Mouse (Mus musculus) hindbrain, embryonic 14.5 days (tissue): Measurements from ENCODE around the gene Scarf2. TPM values are rescaled to one million over a fixed set of nuclear protein-coding genes. Genes with fewer than 3 reads are reported as not detected.

ENCODE experiments used
- ATAC-seq: fragments of 200-750 bp; cut with Nextera tagmentation; 2 replicates; pipeline ENCODE4 v1.8.0; 2017; ENCODE audit warnings: moderate number of reproducible peaks, mild to moderate bottlenecking, moderate TSS enrichment, moderate library complexity; ENCODE audit not compliant: low FRiP score
- DNase-seq: peaks from one replicate; pipeline ENCODE4 v3.0.0-alpha.2; 2015; ENCODE audit warnings: low spot score
- H3K27ac ChIP-seq: fragments of 300-500 bp; sonication (generic); 2 replicates; pipeline ENCODE4 v1.5.1; 2014; ENCODE audit warnings: mild to moderate bottlenecking, moderate library complexity
- H3K27me3 ChIP-seq: fragments of 300-500 bp; sonication (generic); 2 replicates; pipeline ENCODE4 v1.6.1; 2014; ENCODE audit warnings: mild to moderate bottlenecking, low read length, mixed read lengths; ENCODE audit not compliant: control insufficient read depth, insufficient read depth
- H3K36me3 ChIP-seq: fragments of 300-500 bp; sonication (generic); replicated peaks from 2 replicates; pipeline ENCODE4 v1.6.1; 2014; ENCODE audit not compliant: control insufficient read depth, insufficient read depth
- H3K4me1 ChIP-seq: fragments of 300-500 bp; sonication (generic); replicated peaks from 2 replicates; pipeline ENCODE4 v1.6.1; 2014; ENCODE audit warnings: antibody characterized with exemption, low read length, mixed read lengths; ENCODE audit not compliant: control insufficient read depth, insufficient read depth
- H3K4me2 ChIP-seq: fragments of 300-500 bp; sonication (generic); replicated peaks from 2 replicates; pipeline ENCODE4 v1.6.1; 2014; ENCODE audit warnings: mild to moderate bottlenecking, moderate library complexity
- H3K4me3 ChIP-seq: fragments of 300-500 bp; sonication (generic); replicated peaks from 2 replicates; pipeline ENCODE4 v1.5.1; 2014; ENCODE audit warnings: mild to moderate bottlenecking, low read length
- H3K9ac ChIP-seq: fragments of 300-500 bp; sonication (generic); 2 replicates; pipeline ENCODE4 v1.6.1; 2014
- H3K9me3 ChIP-seq: fragments of 300-500 bp; sonication (generic); 2 replicates; pipeline ENCODE4 v1.6.1; 2016; ENCODE audit warnings: low read length; ENCODE audit not compliant: control insufficient read depth
- WGBS: fragments of 180-500 bp; shearing (Covaris S2); extraction: QIAGEN DNeasy Blood & Tissue Kit; methylation state at CpG from one replicate; pipeline ENCODE4 v1.1.7; 2014; 5-methylcytosine and 5-hydroxymethylcytosine counted together
- polyA plus RNA-seq: library from polyadenylated mRNA; unstranded; fragments of >200 nt; fragmentation: Nextera tagmentation; extraction: Ambion mirVana; gene quantifications from 2 replicates; pipeline ENCODE4 v1.2.1, GENCODE M21; 2014

The Scarf2 gene
- 2.9 and 3.4 TPM in 2 replicates for polyA plus RNA-seq

- ATAC-seq = peak; percentile 21; the same call in 1 of the 2 replicates
- Histone ChIP-seq H3K27ac (no peak within 1 kb of the TSS), H3K9me3 (no peaks in the 10 kb centered on the region), H3K4me3 (peak within 1 kb of the TSS; percentile 46), H3K4me1 (0 out of 2 replicates have a peak, but pooled peaks cover 9% of the 10 kb centered on the region), H3K36me3 (peaks cover 14% of the 10 kb centered on the region), H3K9ac (peak within 1 kb of the TSS; percentile 61), H3K4me2 (peak within 1 kb of the TSS; percentile 79), H3K27me3 (peaks cover 68% of the 10 kb centered on the region)
- 1% methylated on average over 56 of the region's 81 CpGs for WGBS
- no peak for DNase-seq
Observed at GRCm38 (mm10) chr16:17796971-17797811, at the start of gene Scarf2. Gene Scarf2 (plus strand): TSS chr16:17797282.

DNA sequence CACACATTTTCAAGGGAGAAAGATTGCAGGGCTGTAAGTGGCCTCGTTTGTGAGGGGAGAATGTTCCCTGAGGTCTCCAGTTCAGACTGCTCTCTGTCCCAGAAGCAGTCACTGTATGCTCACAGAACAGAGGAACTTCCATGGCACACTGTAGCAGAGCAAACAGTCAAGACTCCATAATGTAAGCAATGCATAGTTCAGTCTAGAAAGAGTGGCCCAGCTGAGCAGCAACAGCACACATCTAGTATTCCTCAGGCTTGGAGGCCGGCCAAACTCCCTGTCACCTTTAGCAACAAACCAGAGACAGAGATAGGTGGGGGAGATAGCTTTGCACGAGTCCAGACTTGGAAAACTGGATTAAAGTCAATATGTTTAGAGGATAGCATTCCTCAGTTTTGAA, 44.1 kb upstream of the Scarf2 start:
- Histone ChIP-seq H3K27me3 (0 out of 2 replicates have a peak, but pooled peaks cover 6% of the 10 kb centered on the region), H3K4me3 (no peak overlapping the region), H3K4me2 (no peak overlapping the region), H3K4me1 (no peaks in the 10 kb centered on the region), H3K36me3 (no peaks in the 10 kb centered on the region), H3K9ac (no peak overlapping the region), H3K27ac (no peak overlapping the region), H3K9me3 (no peaks in the 10 kb centered on the region)
- no peak for DNase-seq
- WGBS = 37% methylated on average over 3 of the region's 3 CpGs
- ATAC-seq = no peak

DNA sequence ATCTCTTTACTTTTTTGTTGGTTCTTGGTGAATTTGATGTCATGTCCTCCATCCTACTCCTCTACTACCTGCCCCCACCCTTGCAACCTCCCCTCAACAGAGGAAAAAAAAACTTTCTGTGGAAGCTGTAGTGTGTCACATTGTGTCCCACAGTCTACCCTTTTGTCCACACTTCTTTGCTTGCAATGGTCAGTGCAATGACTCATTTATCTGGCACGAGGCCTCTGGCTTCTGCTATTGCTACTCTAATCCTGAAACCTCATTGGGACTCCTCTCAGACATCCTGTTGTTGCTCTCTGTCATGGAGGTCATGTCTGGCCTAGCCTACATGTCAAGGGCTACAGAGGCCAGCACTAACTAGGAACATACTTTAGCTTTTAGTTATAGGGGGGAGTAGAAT, 43.4 kb upstream of the Scarf2 start:
- no peaks in the 10 kb centered on the region for H3K9me3 ChIP-seq
- no peak for DNase-seq
- no peak overlapping the region for H3K4me3 ChIP-seq
- no peak overlapping the region for H3K4me2 ChIP-seq
- no peak overlapping the region for H3K9ac ChIP-seq
- WGBS = 46% methylated on average over 1 of the region's 1 CpGs
- 0 out of 2 replicates have a peak, but pooled peaks cover 6% of the 10 kb centered on the region for H3K27me3 ChIP-seq
- H3K4me1 ChIP-seq = no peaks in the 10 kb centered on the region; the same call in 1 of the 2 replicates
- no peak overlapping the region for H3K27ac ChIP-seq
- no peak for ATAC-seq
- H3K36me3 ChIP-seq = no peaks in the 10 kb centered on the region

DNA sequence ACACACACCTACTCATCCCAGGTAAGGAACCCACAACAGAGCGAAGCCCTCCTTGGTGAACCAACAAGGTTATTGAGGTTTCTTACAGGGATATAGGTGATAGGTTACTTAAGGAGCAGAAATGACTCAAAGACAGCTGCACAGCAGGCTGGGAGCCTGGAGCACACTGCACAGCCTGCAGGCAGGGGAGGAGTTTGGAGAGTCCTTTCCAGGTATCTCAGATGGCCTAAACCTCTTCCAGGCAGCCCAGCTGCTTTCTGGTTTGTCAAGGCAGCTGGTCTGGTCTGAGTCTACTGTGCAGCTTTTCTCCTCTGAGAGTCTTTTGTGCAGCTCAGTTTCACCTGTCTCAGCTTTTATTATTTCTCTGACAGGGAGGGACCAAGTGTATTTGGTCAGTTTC, 39.3 kb upstream of the Scarf2 start:
- peaks cover 11% of the 10 kb centered on the region for H3K4me1 ChIP-seq
- 93% methylated on average over 1 of the region's 1 CpGs for WGBS
- no peak for DNase-seq

DNA sequence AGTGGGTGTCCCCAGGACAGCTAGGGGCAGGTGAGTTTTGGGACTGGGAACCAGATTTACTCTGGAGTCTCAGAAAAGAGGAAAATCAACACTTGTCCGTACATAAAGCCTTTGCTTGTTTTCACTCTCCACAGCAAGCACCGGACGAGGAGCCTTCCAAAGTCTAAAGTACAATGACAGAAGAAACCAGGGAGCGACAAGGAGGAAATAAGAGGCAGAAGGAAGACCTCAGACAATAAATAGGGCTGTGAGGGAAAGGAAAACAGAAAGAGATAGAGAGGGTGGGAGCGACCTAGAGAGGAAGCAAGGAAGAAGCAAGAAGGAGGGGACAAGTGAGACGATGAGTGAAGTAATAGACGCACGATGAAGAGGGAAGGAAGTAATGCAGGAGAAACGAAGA, 38.2 kb upstream of the Scarf2 start:
- 0 out of 2 replicates have a peak, but pooled peaks cover 6% of the 10 kb centered on the region for H3K27me3 ChIP-seq
- peak overlapping the region; percentile 85 for H3K9ac ChIP-seq
- peak overlapping the region; percentile 75 for H3K4me2 ChIP-seq
- WGBS = 58% methylated on average over 9 of the region's 9 CpGs
- DNase-seq (no peak), ATAC-seq (no peak)
- 0 out of 2 replicates have a peak, but pooled peaks cover under 1% of the 10 kb centered on the region for H3K36me3 ChIP-seq
- H3K9me3 ChIP-seq = no peaks in the 10 kb centered on the region
- peak overlapping the region; percentile 56 for H3K4me3 ChIP-seq
- H3K27ac ChIP-seq = peak overlapping the region; percentile 62; the same call in 1 of the 2 replicates
- peaks cover 11% of the 10 kb centered on the region for H3K4me1 ChIP-seq

More for the DNA sequence above, 39.3 kb upstream of the Scarf2 start:
- Histone ChIP-seq H3K27ac (no peak overlapping the region), H3K27me3 (0 out of 2 replicates have a peak, but pooled peaks cover 6% of the 10 kb centered on the region), H3K36me3 (no peaks in the 10 kb centered on the region), H3K4me3 (no peak overlapping the region), H3K9ac (no peak overlapping the region), H3K4me2 (no peak overlapping the region), H3K9me3 (no peaks in the 10 kb centered on the region)
- ATAC-seq = no peak

DNA sequence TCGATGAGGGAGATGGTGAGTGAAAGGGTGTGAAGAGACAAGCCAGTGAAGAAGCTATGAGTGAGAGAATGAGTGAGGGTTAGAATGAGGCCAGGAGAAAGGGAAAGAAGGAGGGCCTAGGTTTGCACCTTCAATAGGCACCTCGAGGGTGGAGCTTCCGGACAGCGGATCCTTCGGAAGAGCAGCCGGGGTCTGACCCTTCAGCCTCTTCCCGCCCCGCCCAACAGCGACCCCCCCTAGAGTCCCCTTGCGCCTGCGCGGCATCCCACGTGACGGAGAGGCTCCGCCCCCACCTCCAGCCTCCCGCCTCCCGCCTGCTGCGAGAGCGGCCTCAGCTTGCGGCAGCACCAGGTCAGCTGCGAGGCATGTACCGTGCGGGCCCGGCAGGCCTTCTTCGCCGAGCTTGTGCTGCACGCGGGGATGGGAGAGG, 37.7 kb upstream of the Scarf2 start, which contains the start of gene Klhl22:
Gene Klhl22 (plus strand): TSS at position 275 of the 430 bp plus-strand sequence.
- 0 out of 2 replicates have a peak, but pooled peaks cover 6% of the 10 kb centered on the region for H3K27me3 ChIP-seq
- ATAC-seq (peak; percentile 93), DNase-seq (peak; percentile 94)
- peaks cover 5% of the 10 kb centered on the region; the same call in 1 of the 2 replicates for H3K36me3 ChIP-seq
- peak within 1 kb of the TSS; percentile 85 for H3K9ac ChIP-seq
- H3K4me2 ChIP-seq = peak within 1 kb of the TSS; percentile 75
- peak within 1 kb of the TSS; percentile 56 for H3K4me3 ChIP-seq
- peaks cover 14% of the 10 kb centered on the region for H3K4me1 ChIP-seq
- 2% methylated on average over 22 of the region's 28 CpGs for WGBS
- peak within 1 kb of the TSS; percentile 64 for H3K27ac ChIP-seq
- no peaks in the 10 kb centered on the region for H3K9me3 ChIP-seq

- ATAC-seq = peak; percentile 74
- H3K4me1 ChIP-seq = peaks cover 17% of the 10 kb centered on the region
- H3K4me2 ChIP-seq = peak overlapping the region; percentile 75
- H3K4me3 ChIP-seq = peak overlapping the region; percentile 56
- 0 out of 2 replicates have a peak, but pooled peaks cover 6% of the 10 kb centered on the region for H3K27me3 ChIP-seq
- 1% methylated on average over 54 of the region's 54 CpGs for WGBS
- peak overlapping the region; percentile 85 for H3K9ac ChIP-seq
- H3K36me3 ChIP-seq = peaks cover 10% of the 10 kb centered on the region
- H3K27ac ChIP-seq = peak overlapping the region; percentile 64
- peak; percentile 44 for DNase-seq
- H3K9me3 ChIP-seq = no peaks in the 10 kb centered on the region
Observed at GRCm38 (mm10) chr16:17759813-17760321, 37.2 kb upstream of the Scarf2 start.

- 34% methylated on average over 8 of the region's 8 CpGs for WGBS
- peaks cover 17% of the 10 kb centered on the region for H3K4me1 ChIP-seq
- ATAC-seq (no peak), DNase-seq (peak; percentile 37)
- peak overlapping the region; percentile 75 for H3K4me2 ChIP-seq
- peak overlapping the region; percentile 56 for H3K4me3 ChIP-seq
- 0 out of 2 replicates have a peak, but pooled peaks cover 6% of the 10 kb centered on the region for H3K27me3 ChIP-seq
- H3K9ac ChIP-seq = peak overlapping the region; percentile 85; the same call in 1 of the 2 replicates
- peaks cover 18% of the 10 kb centered on the region for H3K36me3 ChIP-seq
- no peak overlapping the region for H3K27ac ChIP-seq
- no peaks in the 10 kb centered on the region for H3K9me3 ChIP-seq
Observed at GRCm38 (mm10) chr16:17760657-17761056, 36.4 kb upstream of the Scarf2 start.

GRCm38 (mm10) chr16:17761074-17761473, 36.0 kb upstream of the Scarf2 start:
- Histone ChIP-seq H3K9ac (no peak overlapping the region), H3K27ac (no peak overlapping the region), H3K36me3 (peaks cover 19% of the 10 kb centered on the region), H3K4me3 (peak overlapping the region; percentile 56; the same call in 1 of the 2 replicates), H3K4me1 (peaks cover 17% of the 10 kb centered on the region), H3K4me2 (peak overlapping the region; percentile 75), H3K9me3 (no peaks in the 10 kb centered on the region), H3K27me3 (0 out of 2 replicates have a peak, but pooled peaks cover 6% of the 10 kb centered on the region)
- ATAC-seq = no peak
- WGBS = 48% methylated on average over 1 of the region's 1 CpGs
- DNase-seq = no peak
